Mouse (Mus musculus) midbrain, postnatal 0 days (tissue): ENCODE data around the gene Fmnl3. TPM values are rescaled to one million over a fixed set of nuclear protein-coding genes. Genes with fewer than 3 reads are reported as not detected.

Experiments
- ATAC-seq: fragments of 200-750 bp; cut with Nextera tagmentation; 2 replicates; pipeline ENCODE4 v1.8.0; 2017; ENCODE audit warnings: moderate number of reproducible peaks, mild to moderate bottlenecking, moderate TSS enrichment, moderate library complexity; ENCODE audit not compliant: low FRiP score
- DNase-seq: peaks from one replicate; pipeline ENCODE4 v3.0.0-alpha.2; 2015; ENCODE audit warnings: low spot score
- H3K27ac ChIP-seq: fragments of 300-500 bp; sonication (generic); 2 replicates; pipeline ENCODE4 v1.5.1; 2014; ENCODE audit warnings: low read depth, mild to moderate bottlenecking, low read length, mixed read lengths
- H3K27me3 ChIP-seq: fragments of 300-500 bp; sonication (generic); 2 replicates; pipeline ENCODE4 v1.6.1; 2014; ENCODE audit warnings: low read length, control low read depth, mixed read lengths; ENCODE audit not compliant: insufficient read depth
- H3K36me3 ChIP-seq: fragments of 300-500 bp; sonication (generic); 2 replicates; pipeline ENCODE4 v1.6.1; 2014; ENCODE audit warnings: low read length, control low read depth, mixed read lengths; ENCODE audit not compliant: insufficient read depth
- H3K4me1 ChIP-seq: fragments of 300-500 bp; sonication (generic); 2 replicates; pipeline ENCODE4 v1.6.1; 2014; ENCODE audit warnings: mild to moderate bottlenecking, control low read depth, antibody characterized with exemption, low read length, mixed read lengths; ENCODE audit not compliant: insufficient read depth
- H3K4me2 ChIP-seq: fragments of 300-500 bp; sonication (generic); 2 replicates; pipeline ENCODE4 v1.6.1; 2014; ENCODE audit warnings: low read depth, mild to moderate bottlenecking, low read length, mixed read lengths; ENCODE audit not compliant: poor library complexity, severe bottlenecking
- H3K4me3 ChIP-seq: fragments of 300-500 bp; sonication (generic); 2 replicates; pipeline ENCODE4 v1.5.1; 2014; ENCODE audit warnings: low read depth, mild to moderate bottlenecking, low read length, moderate library complexity
- H3K9ac ChIP-seq: fragments of 300-500 bp; sonication (generic); replicated peaks from 2 replicates; pipeline ENCODE4 v1.6.1; 2014; ENCODE audit warnings: mild to moderate bottlenecking, low read length, moderate library complexity, mixed read lengths; ENCODE audit not compliant: poor library complexity, severe bottlenecking
- H3K9me3 ChIP-seq: fragments of 300-500 bp; sonication (generic); 2 replicates; pipeline ENCODE4 v1.6.1; 2016; ENCODE audit warnings: low read length, control low read depth
- CTCF ChIP-seq: IDR thresholded peaks from 2 replicates; pipeline ENCODE4 v1.5.1; 2016; ENCODE audit warnings: antibody characterized with exemption, mild to moderate bottlenecking
- WGBS: fragments of 180-500 bp; shearing (Covaris S2); extraction: QIAGEN DNeasy Blood & Tissue Kit; methylation state at CpG from one replicate; pipeline ENCODE4 v1.1.7; 2014; 5-methylcytosine and 5-hydroxymethylcytosine counted together
- polyA plus RNA-seq: library from polyadenylated mRNA; unstranded; fragments of >200 nt; fragmentation: Nextera tagmentation; extraction: Ambion mirVana; gene quantifications from 2 replicates; pipeline ENCODE4 v1.2.1, GENCODE M21; 2015
- total RNA-seq: library from RNA; depleted of rRNA; stranded (reverse); fragments of >200 nt; gene quantifications from 2 replicates; pipeline ENCODE4 v1.2.3, GENCODE M21; 2014; rRNA removed

Gene Fmnl3
- total and polyA plus RNA-seq, 2 experiments from 2014 or later, result 9.8 to 15.5 TPM

DNA sequence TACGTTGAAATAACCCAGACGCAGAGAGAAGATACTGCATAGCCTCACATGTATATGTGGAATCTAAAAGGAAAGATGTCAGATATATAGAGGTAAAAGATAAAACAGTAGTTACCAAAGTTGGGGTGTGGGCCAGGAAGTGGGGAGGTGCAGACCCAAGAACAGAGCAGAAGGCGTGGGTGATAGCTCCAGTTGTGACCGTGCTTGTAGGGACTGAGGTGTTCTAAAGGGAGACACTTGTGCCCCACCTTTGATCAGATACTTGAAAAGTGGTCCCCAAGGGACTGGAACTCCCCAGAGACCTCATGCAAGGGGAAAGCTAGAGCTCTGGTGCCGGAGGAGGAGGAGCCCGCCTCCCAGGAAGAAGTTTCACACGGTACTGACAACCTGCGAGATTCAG lies 94.2 kb downstream of the Fmnl3 start:
- ATAC-seq, result no peak
- H3K36me3 ChIP-seq, result no peaks in the 10 kb centered on the region
- no peak for DNase-seq
- H3K9ac ChIP-seq, result no peak overlapping the region
- no peak overlapping the region for H3K27ac ChIP-seq
- no peak for TF ChIP-seq CTCF
- H3K27me3 ChIP-seq, result no peaks in the 10 kb centered on the region
- no peak overlapping the region for H3K4me3 ChIP-seq
- no peak overlapping the region for H3K4me2 ChIP-seq
- WGBS, result 85% methylated on average over 8 of the region's 8 CpGs
- H3K4me1 ChIP-seq, result no peaks in the 10 kb centered on the region
- H3K9me3 ChIP-seq, result no peaks in the 10 kb centered on the region

Other genes starting within 250 kb of the Fmnl3 start
- 27.8 and 31.8 TPM in 2 replicates for gene Spats2, start 244.6 kb downstream of the Fmnl3 start, total RNA-seq
- 17.7 and 19.5 TPM in 2 replicates for gene Spats2, start 244.6 kb downstream of the Fmnl3 start, polyA plus RNA-seq
- gene Kcnh3, start 145.6 kb downstream of the Fmnl3 start, total RNA-seq, result 1.6 and 3.6 TPM in 2 replicates
- gene Kcnh3, start 145.6 kb downstream of the Fmnl3 start, polyA plus RNA-seq, result 0.60 and 0.67 TPM in 2 replicates
- gene Mcrs1, start 118.5 kb downstream of the Fmnl3 start, total RNA-seq, result 223 and 225 TPM in 2 replicates
- gene Mcrs1, start 118.5 kb downstream of the Fmnl3 start, polyA plus RNA-seq, result 207 and 222 TPM in 2 replicates
- gene Prpf40b, start 75.4 kb downstream of the Fmnl3 start, total RNA-seq, result 95.5 and 97.9 TPM in 2 replicates
- 99.6 and 107 TPM in 2 replicates for gene Prpf40b, start 75.4 kb downstream of the Fmnl3 start, polyA plus RNA-seq
- 0.38 and 2.3 TPM in 2 replicates for gene Fam186b, start 74.6 kb downstream of the Fmnl3 start, total RNA-seq
- 1.4 and 1.6 TPM in 2 replicates for gene Fam186b, start 74.6 kb downstream of the Fmnl3 start, polyA plus RNA-seq
- 270 and 327 TPM in 2 replicates for gene Tmbim6, start 22.4 kb upstream of the Fmnl3 start, total RNA-seq
- gene Tmbim6, start 22.4 kb upstream of the Fmnl3 start, polyA plus RNA-seq, result 327 and 348 TPM in 2 replicates
- 20.2 and 24.1 TPM in 2 replicates for gene Nckap5l, start 87.3 kb upstream of the Fmnl3 start, total RNA-seq
- 11.4 and 12.2 TPM in 2 replicates for gene Nckap5l, start 87.3 kb upstream of the Fmnl3 start, polyA plus RNA-seq
- gene Bcdin3d, start 104.2 kb upstream of the Fmnl3 start, total RNA-seq, result 11.7 and 12.4 TPM in 2 replicates
- gene Bcdin3d, start 104.2 kb upstream of the Fmnl3 start, polyA plus RNA-seq, result 12.6 and 14.6 TPM in 2 replicates
- 42.0 and 42.1 TPM in 2 replicates for gene Faim2, start 157.7 kb upstream of the Fmnl3 start, total RNA-seq
- gene Faim2, start 157.7 kb upstream of the Fmnl3 start, polyA plus RNA-seq, result 72.0 and 82.5 TPM in 2 replicates
- not detected in 2 replicates for gene Aqp2, start 208.6 kb upstream of the Fmnl3 start, total RNA-seq
- gene Aqp2, start 208.6 kb upstream of the Fmnl3 start, polyA plus RNA-seq, result not detected in 2 replicates
- gene Aqp5, start 220.3 kb upstream of the Fmnl3 start, total RNA-seq, result 2.4 and 3.2 TPM in 2 replicates
- 1.0 and 1.4 TPM in 2 replicates for gene Aqp5, start 220.3 kb upstream of the Fmnl3 start, polyA plus RNA-seq
- gene Aqp6, start 230.9 kb upstream of the Fmnl3 start, total RNA-seq, result 1.7 TPM in 1 of 2 replicates, not detected in the other
- gene Aqp6, start 230.9 kb upstream of the Fmnl3 start, polyA plus RNA-seq, result 0.23 and 0.28 TPM in 2 replicates